Mouse (Mus musculus) megakaryocyte, embryonic 14.5 days (primary cell): ENCODE measurements around the gene Chst3.

Source experiments
- FLI1 ChIP-seq: IDR thresholded peaks from 2 replicates; pipeline ENCODE4 v1.6.1; 2012; ENCODE audit warnings: low read length, inconsistent platforms, mixed read lengths
- GATA1 ChIP-seq: IDR thresholded peaks from 3 replicates; pipeline ENCODE4 v1.6.1; 2012; ENCODE audit warnings: mixed read lengths, low read length, inconsistent platforms, borderline replicate concordance

- TF ChIP-seq GATA1: no peak
- no peak for TF ChIP-seq FLI1
Measured at GRCm38 (mm10) chr10:60136935-60137334, 82.1 kb downstream of the Chst3 start.
